Mouse (Mus musculus): ENCODE measurements at regions not wholly inside any gene's neighbourhood (a gene's known extent, or its start where the extent isn't known, plus 50 kb on each side); places are given as distances from the start of the nearest gene placed in this dataset.

- Histone ChIP-seq H3K4me3 (ENCODE audit: control insufficient read depth, low read depth, low read length) (no peak overlapping the region), H3K36me3 (ENCODE audit: control insufficient read depth, insufficient read depth, low read length) (no peaks in the 10 kb centered on the region), H3K27ac (ENCODE audit: control insufficient read depth, insufficient read depth, low read depth, low read length) (no peak overlapping the region), H3K4me1 (ENCODE audit: control insufficient read depth, insufficient read depth, low read length) (peaks cover 3% of the 10 kb centered on the region; the same call in 1 of the 2 replicates), H3K27me3 (ENCODE audit: control insufficient read depth, insufficient read depth, low read length) (no peaks in the 10 kb centered on the region)
- TF ChIP-seq CTCF (IDR thresholded peaks at IDR 0.05; ENCODE audit: control insufficient read depth, insufficient read depth, insufficient replicate concordance, low read depth, low read length) (no peak), POLR2A (IDR thresholded peaks at IDR 0.05; ENCODE audit: control insufficient read depth, low read depth, low read length) (no peak)
Observed at GRCm38 (mm10) chr13:37468304-37469178, 123.5 kb downstream of the Ly86 start.

GRCm38 (mm10) chr13:37470230-37470907 is 125.4 kb downstream of the Ly86 start:
- Histone ChIP-seq H3K4me3 (ENCODE audit: control insufficient read depth, low read depth, low read length) (no peak overlapping the region), H3K27ac (ENCODE audit: control insufficient read depth, insufficient read depth, low read depth, low read length) (no peak overlapping the region), H3K36me3 (ENCODE audit: control insufficient read depth, insufficient read depth, low read length) (no peaks in the 10 kb centered on the region), H3K4me1 (ENCODE audit: control insufficient read depth, insufficient read depth, low read length) (peaks cover 3% of the 10 kb centered on the region; the same call in 1 of the 2 replicates), H3K27me3 (ENCODE audit: control insufficient read depth, insufficient read depth, low read length) (no peaks in the 10 kb centered on the region)
- TF ChIP-seq CTCF (IDR thresholded peaks at IDR 0.05; ENCODE audit: control insufficient read depth, insufficient read depth, insufficient replicate concordance, low read depth, low read length), result no peak
- TF ChIP-seq POLR2A (IDR thresholded peaks at IDR 0.05; ENCODE audit: control insufficient read depth, low read depth, low read length), result no peak

GRCm38 (mm10) chr13:37473359-37473758 is 128.4 kb downstream of the Ly86 start:
- H3K36me3 ChIP-seq (ENCODE audit: control insufficient read depth, insufficient read depth, low read length), result no peaks in the 10 kb centered on the region
- H3K4me3 ChIP-seq (ENCODE audit: control insufficient read depth, low read depth, low read length), result no peak overlapping the region
- H3K27me3 ChIP-seq (ENCODE audit: control insufficient read depth, insufficient read depth, low read length), result no peaks in the 10 kb centered on the region
- H3K27ac ChIP-seq (ENCODE audit: control insufficient read depth, insufficient read depth, low read depth, low read length), result no peak overlapping the region
- H3K4me1 ChIP-seq (ENCODE audit: control insufficient read depth, insufficient read depth, low read length), result peaks cover 6% of the 10 kb centered on the region
- TF ChIP-seq CTCF (IDR thresholded peaks at IDR 0.05; ENCODE audit: control insufficient read depth, insufficient read depth, insufficient replicate concordance, low read depth, low read length) (no peak), POLR2A (IDR thresholded peaks at IDR 0.05; ENCODE audit: control insufficient read depth, low read depth, low read length) (no peak)

- no peaks in the 10 kb centered on the region for H3K36me3 ChIP-seq (ENCODE audit: control insufficient read depth, insufficient read depth, low read length)
- H3K27ac ChIP-seq (ENCODE audit: control insufficient read depth, insufficient read depth, low read depth, low read length), result no peak overlapping the region
- no peaks in the 10 kb centered on the region for H3K27me3 ChIP-seq (ENCODE audit: control insufficient read depth, insufficient read depth, low read length)
- H3K4me3 ChIP-seq (ENCODE audit: control insufficient read depth, low read depth, low read length), result no peak overlapping the region
- no peak for TF ChIP-seq CTCF (IDR thresholded peaks at IDR 0.05; ENCODE audit: control insufficient read depth, insufficient read depth, insufficient replicate concordance, low read depth, low read length)
- TF ChIP-seq POLR2A (IDR thresholded peaks at IDR 0.05; ENCODE audit: control insufficient read depth, low read depth, low read length), result no peak
- H3K4me1 ChIP-seq (ENCODE audit: control insufficient read depth, insufficient read depth, low read length), result peaks cover 6% of the 10 kb centered on the region
Observed at GRCm38 (mm10) chr13:37475804-37476203, 130.8 kb downstream of the Ly86 start.

GRCm38 (mm10) chr13:37476256-37477053 is 131.4 kb downstream of the Ly86 start:
- Histone ChIP-seq H3K4me1 (ENCODE audit: control insufficient read depth, insufficient read depth, low read length) (peaks cover 6% of the 10 kb centered on the region), H3K36me3 (ENCODE audit: control insufficient read depth, insufficient read depth, low read length) (no peaks in the 10 kb centered on the region), H3K4me3 (ENCODE audit: control insufficient read depth, low read depth, low read length) (no peak overlapping the region), H3K27ac (ENCODE audit: control insufficient read depth, insufficient read depth, low read depth, low read length) (no peak overlapping the region), H3K27me3 (ENCODE audit: control insufficient read depth, insufficient read depth, low read length) (no peaks in the 10 kb centered on the region)
- no peak for TF ChIP-seq CTCF (IDR thresholded peaks at IDR 0.05; ENCODE audit: control insufficient read depth, insufficient read depth, insufficient replicate concordance, low read depth, low read length)
- no peak for TF ChIP-seq POLR2A (IDR thresholded peaks at IDR 0.05; ENCODE audit: control insufficient read depth, low read depth, low read length)

- TF ChIP-seq POLR2A (IDR thresholded peaks at IDR 0.05; ENCODE audit: control insufficient read depth, low read depth, low read length) (no peak), CTCF (IDR thresholded peaks at IDR 0.05; ENCODE audit: control insufficient read depth, insufficient read depth, insufficient replicate concordance, low read depth, low read length) (no peak)
- H3K36me3 ChIP-seq (ENCODE audit: control insufficient read depth, insufficient read depth, low read length), result no peaks in the 10 kb centered on the region
- H3K27ac ChIP-seq (ENCODE audit: control insufficient read depth, insufficient read depth, low read depth, low read length), result no peak overlapping the region
- peaks cover 6% of the 10 kb centered on the region for H3K4me1 ChIP-seq (ENCODE audit: control insufficient read depth, insufficient read depth, low read length)
- no peaks in the 10 kb centered on the region for H3K27me3 ChIP-seq (ENCODE audit: control insufficient read depth, insufficient read depth, low read length)
- H3K4me3 ChIP-seq (ENCODE audit: control insufficient read depth, low read depth, low read length), result no peak overlapping the region
Observed at GRCm38 (mm10) chr13:37477342-37477741, 132.3 kb downstream of the Ly86 start.

Data from testis, adult 2 months (tissue).